8 mouse cellular contexts compared by ENCODE assay signal in genomic region chr6:49212931-49213580, GRCm38 (mm10). TPM values are rescaled to one million over a fixed set of nuclear protein-coding genes. Genes with fewer than 3 reads are reported as not detected.
DNase-seq lines count a peak whose midpoint lies in the region; ATAC-seq and TF ChIP-seq lines count a peak whose summit lies in the region.

No protein-coding gene starts in this region.

- no peaks in the 10 kb centered on the region for H3K27me3 ChIP-seq in lung, embryonic 15.5 days
- H3K27me3 ChIP-seq in limb, embryonic 11.5 days (ENCODE audit: control insufficient read depth, insufficient read depth, low read length) = no peaks in the 10 kb centered on the region
- H3K27me3 ChIP-seq in neural tube, embryonic 14.5 days (ENCODE audit: control insufficient read depth, insufficient read depth, low read length) = no peaks in the 10 kb centered on the region

- H3K27ac ChIP-seq in lung, embryonic 15.5 days = peak overlapping the region; percentile 98
- H3K27ac ChIP-seq in embryonic fibroblast, embryonic 13.5 days (ENCODE audit: insufficient read depth, low read length) = no peak overlapping the region
- peak overlapping the region; percentile 99 for H3K27ac ChIP-seq in limb, embryonic 11.5 days (replicated peaks; ENCODE audit: low read depth, low read length)
- peak overlapping the region; percentile 94; the same call in 1 of the 2 replicates for H3K27ac ChIP-seq in neural tube, embryonic 14.5 days (ENCODE audit: low read depth, low read length)

- peak overlapping the region; percentile 95 for H3K4me3 ChIP-seq in lung, embryonic 15.5 days
- H3K4me3 ChIP-seq in embryonic fibroblast, embryonic 13.5 days (ENCODE audit: insufficient read depth, low read length) = peak overlapping the region; percentile 96
- H3K4me3 ChIP-seq in limb, embryonic 11.5 days (ENCODE audit: low read depth, low read length) = peak overlapping the region; percentile 91
- H3K4me3 ChIP-seq in neural tube, embryonic 14.5 days (ENCODE audit: low read depth, low read length) = peak overlapping the region; percentile 82

- H3K4me2 ChIP-seq in lung, embryonic 15.5 days = peak overlapping the region; percentile 91
- peak overlapping the region; percentile 64 for H3K4me2 ChIP-seq in limb, embryonic 11.5 days (ENCODE audit: low read depth, severe bottlenecking)
- peak overlapping the region; percentile 92 for H3K4me2 ChIP-seq in neural tube, embryonic 14.5 days (ENCODE audit: low read depth, low read length)

- WGBS in lung, embryonic 15.5 days = 4% methylated on average over 20 of the region's 20 CpGs
- 2% methylated on average over 20 of the region's 20 CpGs for WGBS in limb, embryonic 11.5 days
- WGBS in neural tube, embryonic 14.5 days = 1% methylated on average over 20 of the region's 20 CpGs

- no peaks in the 10 kb centered on the region for H3K9me3 ChIP-seq in lung, embryonic 15.5 days
- H3K9me3 ChIP-seq in limb, embryonic 11.5 days (ENCODE audit: control insufficient read depth, low read length) = no peaks in the 10 kb centered on the region
- no peaks in the 10 kb centered on the region for H3K9me3 ChIP-seq in neural tube, embryonic 14.5 days (ENCODE audit: control insufficient read depth, low read length)

- peaks cover 47% of the 10 kb centered on the region for H3K4me1 ChIP-seq in lung, embryonic 15.5 days
- peaks cover 14% of the 10 kb centered on the region for H3K4me1 ChIP-seq in embryonic fibroblast, embryonic 13.5 days (ENCODE audit: control insufficient read depth, insufficient read depth, low read length)
- peaks cover 20% of the 10 kb centered on the region; the same call in 1 of the 2 replicates for H3K4me1 ChIP-seq in limb, embryonic 11.5 days (ENCODE audit: control insufficient read depth, insufficient read depth, low read length)
- H3K4me1 ChIP-seq in neural tube, embryonic 14.5 days (ENCODE audit: control insufficient read depth, insufficient read depth, low read length) = peaks cover 28% of the 10 kb centered on the region

- no peak for ATAC-seq in lung, embryonic 15.5 days (ENCODE audit: borderline replicate concordance, extremely low read depth, low FRiP score, low TSS enrichment)
- no peak for ATAC-seq in limb, embryonic 11.5 days (ENCODE audit: insufficient number of reproducible peaks, low FRiP score, low TSS enrichment, low read depth)
- ATAC-seq in neural tube, embryonic 14.5 days (ENCODE audit: low read depth) = no peak

- no peak for TF ChIP-seq POLR2A in embryonic fibroblast, embryonic 13.5 days (IDR thresholded peaks at IDR 0.05; ENCODE audit: low read depth, low read length)

- DNase-seq in lung, adult 18-20 months = no peak
- peak; percentile 43 for DNase-seq in limb, embryonic 11.5 days (ENCODE audit: low spot score)
- no peak for DNase-seq in cerebellum, postnatal 36 days
- no peak for DNase-seq in right cerebral cortex, postnatal 10 days (ENCODE audit: low spot score in 2 of 2)
- no peak for DNase-seq in cerebellum, adult 11 months

- TF ChIP-seq CTCF in embryonic fibroblast, embryonic 13.5 days (IDR thresholded peaks at IDR 0.05; ENCODE audit: borderline replicate concordance, insufficient read depth, low read length) = no peak

- peak overlapping the region; percentile 94 for H3K9ac ChIP-seq in lung, embryonic 15.5 days
- H3K9ac ChIP-seq in limb, embryonic 11.5 days (ENCODE audit: low read length) = peak overlapping the region; percentile 98
- peak overlapping the region; percentile 96 for H3K9ac ChIP-seq in neural tube, embryonic 14.5 days (replicated peaks; ENCODE audit: low read depth, low read length)

- H3K36me3 ChIP-seq in lung, embryonic 15.5 days = no peaks in the 10 kb centered on the region
- no peaks in the 10 kb centered on the region for H3K36me3 ChIP-seq in limb, embryonic 11.5 days (ENCODE audit: control insufficient read depth, insufficient read depth, low read length)
- H3K36me3 ChIP-seq in neural tube, embryonic 14.5 days (ENCODE audit: control insufficient read depth, insufficient read depth, low read length) = no peaks in the 10 kb centered on the region

RNA-seq across cellular contexts. Expression of gene Igf2bp3, which starts 1.7 kb away (rescaled TPM):
- 46.5 and 50.5 TPM in 2 replicates for polyA plus RNA-seq in lung, embryonic 15.5 days (2015; fragmentation: Nextera tagmentation; extraction: Ambion mirVana)
- 31.1 and 33.8 TPM in 2 replicates for polyA plus RNA-seq in embryonic fibroblast, embryonic 13.5 days (2011; ENCODE audit: insufficient read length, low read depth, missing spikeins)
- 140 and 155 TPM in 2 replicates for polyA plus RNA-seq in limb, embryonic 11.5 days (2014; fragmentation: Nextera tagmentation; extraction: Ambion mirVana)
- polyA plus RNA-seq in neural tube, embryonic 14.5 days (2014; fragmentation: Nextera tagmentation; extraction: Ambion mirVana) = 26.9 and 34.7 TPM in 2 replicates

RNA-seq across cellular contexts. Expression of gene Tra2a, which starts 50.8 kb away (rescaled TPM):
- polyA plus RNA-seq in lung, embryonic 15.5 days (2015; fragmentation: Nextera tagmentation; extraction: Ambion mirVana) = 113 TPM in 2 replicates
- 154 and 162 TPM in 2 replicates for polyA plus RNA-seq in embryonic fibroblast, embryonic 13.5 days (2011; ENCODE audit: insufficient read length, low read depth, missing spikeins)
- polyA plus RNA-seq in limb, embryonic 11.5 days (2014; fragmentation: Nextera tagmentation; extraction: Ambion mirVana) = 64.2 and 75.1 TPM in 2 replicates
- 50.6 and 64.2 TPM in 2 replicates for polyA plus RNA-seq in neural tube, embryonic 14.5 days (2014; fragmentation: Nextera tagmentation; extraction: Ambion mirVana)
